Mouse (Mus musculus) cerebellum, postnatal 36 days (tissue): ENCODE results near the gene Dbp.

ENCODE experiments used
- DNase-seq, 2 experiments: peaks; one replicate each; pipeline ENCODE4 v3.0.0; 2021 to 2022; ENCODE audit warnings: mixed read lengths in 2 of 2

The Dbp gene

DNA sequence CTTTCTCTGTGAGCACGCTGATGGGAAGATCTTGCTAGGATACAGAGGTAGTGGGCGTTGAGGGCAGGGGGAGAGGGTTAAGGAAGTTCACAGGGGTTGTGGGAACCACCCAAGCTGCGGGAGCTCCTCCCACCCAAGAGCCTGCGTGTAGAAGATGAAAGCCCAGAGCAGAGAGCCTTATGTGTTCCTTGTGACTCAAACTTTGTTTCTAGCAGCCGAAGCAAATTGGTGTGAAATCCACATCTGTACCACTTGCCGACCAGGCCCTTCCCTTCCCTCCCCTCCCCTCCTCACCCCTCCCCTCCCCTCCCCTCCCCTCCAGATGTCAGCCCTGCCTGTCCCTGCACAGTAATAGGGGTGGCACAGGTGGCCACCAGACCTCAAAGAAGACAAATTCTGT lies 9.8 kb upstream of the Dbp start:
- no peak for DNase-seq

DNA sequence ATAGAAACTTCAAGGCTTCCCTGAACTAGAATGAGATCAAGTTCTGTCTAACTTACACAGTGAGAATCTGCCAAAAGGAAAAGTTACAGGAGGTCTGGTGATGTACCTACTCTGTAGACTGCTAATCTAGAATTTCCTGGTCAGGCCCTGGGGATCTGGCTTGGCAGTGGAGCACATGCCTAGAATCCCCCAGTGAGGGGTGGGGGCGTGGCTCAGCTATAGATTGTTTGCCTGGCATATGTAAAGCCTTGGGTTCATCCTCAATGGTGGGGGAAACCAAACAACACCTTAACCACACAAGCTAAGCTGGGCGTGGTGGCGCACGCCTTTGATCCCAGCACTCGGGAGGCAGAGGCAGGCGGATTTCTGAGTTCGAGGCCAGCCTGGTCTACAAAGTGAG lies 7.0 kb upstream of the Dbp start:
- DNase-seq, result no peak

- peak; percentile 55 to 61 for DNase-seq
These were observed 5.3 kb upstream of the Dbp start, which contains the start of gene Car11 for GRCm38 (mm10) chr7:45699523-45700141. TSS of gene Car11 (plus strand) at chr7:45699843.

DNA sequence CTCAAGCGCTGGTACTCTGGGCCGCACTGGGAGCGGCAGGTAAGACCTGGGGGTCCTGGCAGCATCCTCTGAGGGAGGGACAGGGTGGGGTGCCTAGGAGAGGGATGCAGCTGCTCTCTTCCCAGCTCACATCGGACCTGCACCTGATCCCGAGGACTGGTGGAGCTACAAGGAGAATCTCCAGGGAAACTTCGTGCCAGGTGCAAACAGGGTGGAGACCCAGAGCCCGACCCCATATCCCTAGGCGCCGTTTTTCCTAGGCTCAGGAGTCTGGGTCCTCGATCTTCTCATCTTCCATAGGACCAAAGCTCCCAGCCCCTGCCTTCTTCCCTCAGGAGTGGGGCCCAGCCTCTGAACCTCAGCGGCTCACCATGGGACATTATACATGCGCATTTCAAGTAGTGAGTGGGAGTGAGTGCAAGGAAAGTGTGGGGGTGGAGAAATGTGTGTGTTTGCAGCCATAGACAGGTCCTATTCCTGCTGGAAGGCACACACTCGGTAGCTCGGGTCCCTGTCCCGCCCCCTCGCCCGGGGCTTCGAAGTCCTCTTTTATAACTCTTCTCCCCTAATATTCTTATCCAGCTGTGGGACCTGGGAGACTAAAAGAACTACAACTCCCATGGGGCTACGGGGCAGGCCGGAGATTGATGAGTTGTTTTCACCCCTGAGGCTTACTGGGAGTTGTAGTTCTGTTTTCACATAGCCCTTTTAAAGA lies 4.4 kb upstream of the Dbp start:
- peak; percentile 76 to 81 for DNase-seq

- no peak for DNase-seq
These were observed 3.8 kb upstream of the Dbp start for GRCm38 (mm10) chr7:45701072-45701471.

GRCm38 (mm10) chr7:45701607-45702006 lies 3.3 kb upstream of the Dbp start:
- peak in 1 of 2 experiments; percentile 22 for DNase-seq

DNA sequence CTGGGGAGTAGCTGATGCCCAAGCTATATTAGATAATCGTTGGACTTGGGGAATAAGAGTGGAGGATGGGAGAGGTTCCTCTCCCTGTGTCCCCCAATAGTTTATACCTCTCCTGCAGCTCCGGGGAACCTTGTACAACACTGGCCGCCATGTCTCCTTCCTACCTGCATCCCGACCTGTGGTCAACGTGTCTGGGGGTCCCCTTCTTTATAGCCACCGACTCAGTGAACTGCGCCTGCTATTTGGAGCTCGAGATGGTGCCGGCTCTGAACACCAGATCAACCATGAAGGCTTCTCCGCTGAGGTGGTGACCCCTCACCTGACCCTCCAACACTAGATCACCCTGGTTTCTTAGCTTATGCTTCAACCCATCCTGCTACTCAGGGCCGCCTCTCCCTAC lies 2.6 kb upstream of the Dbp start:
- no peak for DNase-seq

- no peak for DNase-seq
These were observed 1.9 kb upstream of the Dbp start for GRCm38 (mm10) chr7:45702809-45703520.

DNA sequence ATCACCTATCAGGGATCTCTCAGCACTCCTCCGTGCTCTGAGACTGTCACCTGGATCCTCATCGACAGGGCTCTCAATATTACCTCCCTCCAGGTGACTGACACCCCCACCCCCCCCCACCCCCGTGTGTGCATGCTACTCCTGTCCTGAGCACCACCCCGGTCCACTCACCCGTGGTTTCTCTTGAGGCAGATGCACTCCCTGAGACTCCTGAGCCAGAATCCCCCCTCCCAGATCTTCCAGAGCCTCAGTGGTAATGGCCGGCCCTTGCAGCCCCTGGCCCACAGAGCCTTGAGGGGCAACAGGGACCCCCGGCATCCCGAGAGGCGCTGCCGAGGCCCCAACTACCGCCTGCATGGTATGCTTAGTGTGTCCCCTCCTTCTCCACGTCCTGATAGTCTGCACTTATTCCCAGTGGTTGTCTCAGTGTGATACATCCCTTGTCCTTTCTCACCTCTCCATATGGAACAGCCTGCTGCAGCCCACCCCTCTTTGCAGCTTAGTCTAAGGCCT lies 1.3 kb upstream of the Dbp start:
- peak in 1 of 2 experiments; percentile 43 for DNase-seq

DNA sequence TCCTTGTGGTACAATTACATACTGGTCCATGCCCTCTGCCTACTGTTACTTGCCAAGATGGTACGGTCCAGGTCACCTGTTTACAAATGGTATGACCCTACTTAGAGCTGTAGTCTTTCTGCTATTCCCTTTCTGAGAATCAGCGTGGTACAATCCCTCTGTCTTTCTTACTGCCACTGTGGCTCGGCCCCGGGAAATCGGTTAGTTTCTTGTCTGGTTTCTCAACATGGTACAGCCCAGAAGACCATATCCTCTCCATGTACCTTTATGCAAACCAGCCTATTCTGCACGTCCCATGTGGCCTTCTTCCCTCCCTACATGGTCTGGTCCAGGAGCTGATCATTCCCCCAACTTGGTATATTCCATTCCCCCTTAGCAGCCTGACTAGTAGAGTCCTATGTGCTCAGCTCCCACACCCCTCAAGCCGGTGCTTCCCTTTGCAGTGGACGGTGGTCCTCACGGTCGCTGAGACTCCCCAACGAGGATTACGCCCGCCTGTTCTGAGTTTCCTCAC lies 785 bp upstream of the Dbp start:
- DNase-seq, result peak; percentile 78 to 88

GRCm38 (mm10) chr7:45705443-45705864 lies 566 bp downstream of the Dbp start:
- DNase-seq, result no peak

DNA sequence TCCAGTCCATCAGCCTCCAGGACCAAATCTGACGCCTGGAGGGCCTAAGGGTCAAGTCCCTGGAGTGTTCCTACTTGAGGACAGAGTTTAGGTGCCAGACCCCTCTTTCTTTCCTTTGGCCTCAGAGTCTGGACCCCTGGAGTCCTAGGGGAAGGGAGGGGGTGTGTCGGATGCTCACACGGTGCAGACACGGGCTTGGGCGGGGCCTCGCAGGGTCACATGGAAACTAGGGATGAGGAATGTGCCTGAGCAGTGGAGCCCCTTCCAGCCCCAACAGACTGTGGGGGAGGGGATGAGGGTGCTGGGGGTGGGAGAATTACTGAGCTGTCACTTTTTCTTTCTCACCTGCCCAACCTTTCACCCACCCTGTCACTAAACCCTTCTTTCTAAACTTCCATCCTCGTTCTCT lies 989 bp downstream of the Dbp start:
- peak; percentile 78 to 86 for DNase-seq

DNA sequence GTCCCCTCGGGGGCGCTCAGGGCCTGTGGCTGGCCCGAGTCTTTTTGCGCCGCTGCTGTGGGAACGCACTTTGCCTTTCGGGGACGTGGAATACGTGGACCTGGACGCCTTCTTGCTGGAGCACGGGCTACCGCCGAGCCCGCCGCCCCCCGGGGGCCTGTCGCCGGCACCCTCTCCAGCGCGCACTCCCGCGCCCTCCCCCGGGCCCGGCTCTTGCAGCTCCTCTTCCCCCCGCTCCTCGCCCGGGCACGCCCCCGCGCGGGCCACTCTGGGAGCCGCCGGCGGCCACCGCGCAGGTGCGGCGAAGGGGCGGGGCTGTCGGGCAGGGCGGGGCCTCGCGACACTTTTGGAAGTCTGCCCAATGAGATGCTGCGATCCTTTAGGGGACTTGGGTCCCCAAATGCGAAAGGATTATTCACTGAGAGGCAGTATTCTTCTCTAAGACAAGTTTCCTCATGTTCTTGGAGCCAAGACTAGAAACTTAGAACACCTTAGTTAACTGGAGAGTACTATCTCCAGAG lies 1.9 kb downstream of the Dbp start:
- DNase-seq, result peak; percentile 81 to 91

GRCm38 (mm10) chr7:45707375-45707967 lies 2.6 kb downstream of the Dbp start:
- DNase-seq, result peak; percentile 97

DNA sequence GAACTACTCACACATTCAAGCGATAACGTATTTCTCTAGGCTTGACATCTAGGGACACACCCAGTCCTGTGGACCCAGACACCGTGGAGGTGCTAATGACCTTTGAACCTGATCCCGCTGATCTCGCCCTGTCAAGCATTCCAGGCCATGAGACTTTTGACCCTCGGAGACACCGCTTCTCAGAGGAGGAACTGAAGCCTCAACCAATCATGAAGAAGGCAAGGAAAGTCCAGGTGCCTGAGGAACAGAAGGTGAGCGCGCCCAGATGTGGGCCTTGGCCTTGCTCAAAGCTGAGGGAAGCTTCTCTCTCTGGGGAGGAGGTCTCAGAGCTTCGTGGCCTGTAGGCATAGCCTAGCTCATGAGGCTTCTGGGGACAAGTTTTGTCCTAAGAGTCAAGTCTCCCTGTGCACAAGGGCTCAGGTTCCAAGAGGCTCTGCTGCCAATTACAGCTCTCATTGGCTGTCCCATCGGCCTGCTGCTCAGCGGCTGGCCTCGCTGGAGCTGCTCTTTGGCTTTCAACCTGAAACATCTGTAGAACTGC lies 3.4 kb downstream of the Dbp start:
- peak in 1 of 2 experiments; percentile 37 for DNase-seq

DNA sequence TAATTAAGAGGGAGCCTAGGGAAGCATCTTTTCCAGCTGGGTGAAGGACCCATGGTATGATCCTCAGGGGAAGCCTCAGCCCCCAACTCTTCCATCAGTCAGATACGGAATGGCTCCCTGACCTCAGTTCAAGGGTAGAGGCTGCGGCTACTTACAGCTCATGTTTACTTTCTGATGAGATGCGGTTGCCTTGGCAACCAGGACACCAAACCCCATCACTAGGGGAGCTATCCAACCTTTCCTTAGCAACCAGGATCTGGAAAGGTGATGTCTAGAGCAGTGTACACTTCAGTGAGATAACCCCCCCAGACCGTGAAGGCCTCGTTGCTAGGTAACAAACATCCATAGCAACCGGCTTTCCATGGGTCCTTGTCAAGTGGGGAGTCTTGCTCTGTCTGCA lies 4.1 kb downstream of the Dbp start:
- no peak for DNase-seq

DNA sequence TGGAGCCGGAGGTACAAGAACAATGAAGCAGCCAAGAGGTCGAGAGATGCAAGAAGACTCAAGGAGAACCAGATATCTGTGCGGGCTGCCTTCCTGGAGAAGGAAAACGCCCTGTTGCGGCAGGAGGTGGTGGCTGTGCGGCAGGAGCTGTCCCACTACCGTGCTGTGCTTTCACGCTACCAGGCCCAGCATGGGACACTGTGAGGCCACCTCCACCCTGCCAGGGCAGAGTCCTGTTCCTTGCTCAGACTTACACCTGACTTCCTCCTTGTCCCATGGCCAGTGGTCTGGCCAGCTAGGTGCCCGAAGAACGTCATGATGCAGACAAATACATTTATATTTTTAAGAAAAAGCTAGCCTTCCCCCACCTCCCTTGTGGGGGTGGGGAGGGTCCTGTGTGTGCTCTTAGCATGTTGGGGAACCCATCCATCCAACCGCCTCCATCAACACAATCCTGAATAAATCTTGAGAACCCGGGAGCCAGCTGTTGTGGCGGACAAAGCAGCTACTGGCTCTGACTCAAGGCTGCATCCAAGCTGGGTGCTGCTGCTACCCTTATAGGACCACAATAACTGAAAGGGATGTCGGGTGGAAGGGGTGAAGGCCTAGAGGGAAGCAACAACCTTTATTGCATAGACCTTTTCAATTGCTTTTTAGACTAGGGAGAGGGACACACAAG lies 4.9 kb downstream of the Dbp start:
- no peak for DNase-seq

GRCm38 (mm10) chr7:45710477-45711191 lies 5.7 kb downstream of the Dbp start:
- DNase-seq, result no peak

DNA sequence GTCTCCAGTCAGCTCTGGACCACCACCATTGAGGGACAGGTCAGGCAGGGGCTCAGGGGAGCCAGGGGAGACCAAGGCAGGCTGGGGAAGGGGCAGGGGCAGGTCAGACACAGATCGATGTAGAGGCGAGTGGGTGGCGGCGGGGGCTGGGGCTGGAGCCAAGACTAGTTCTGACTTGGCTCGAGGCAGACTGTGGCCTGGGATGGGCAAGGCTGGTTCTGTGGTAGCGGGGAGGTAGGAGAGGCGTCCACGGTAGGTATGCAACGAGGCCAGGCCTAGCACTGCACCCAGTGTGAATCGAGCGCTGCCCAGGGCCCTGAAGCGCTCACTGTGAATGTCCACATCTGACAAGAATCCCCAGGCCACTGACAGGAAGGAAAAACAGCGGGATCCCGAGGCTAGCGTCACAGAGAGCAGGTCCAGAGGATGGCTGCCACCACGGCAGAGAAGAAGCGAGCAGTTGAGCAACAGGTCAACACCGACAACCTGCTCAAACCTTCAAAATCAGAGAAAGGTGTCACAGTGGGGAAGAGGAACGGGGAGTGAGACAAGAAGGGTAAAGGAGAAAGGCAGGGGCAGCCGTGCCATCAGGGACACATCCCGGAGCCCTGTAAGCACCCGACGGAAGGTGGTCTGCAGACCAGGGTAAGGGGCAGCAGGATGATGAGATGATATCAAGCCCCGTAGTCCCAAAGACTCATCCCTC lies 6.6 kb downstream of the Dbp start:
- peak; percentile 20 to 22 for DNase-seq

DNA sequence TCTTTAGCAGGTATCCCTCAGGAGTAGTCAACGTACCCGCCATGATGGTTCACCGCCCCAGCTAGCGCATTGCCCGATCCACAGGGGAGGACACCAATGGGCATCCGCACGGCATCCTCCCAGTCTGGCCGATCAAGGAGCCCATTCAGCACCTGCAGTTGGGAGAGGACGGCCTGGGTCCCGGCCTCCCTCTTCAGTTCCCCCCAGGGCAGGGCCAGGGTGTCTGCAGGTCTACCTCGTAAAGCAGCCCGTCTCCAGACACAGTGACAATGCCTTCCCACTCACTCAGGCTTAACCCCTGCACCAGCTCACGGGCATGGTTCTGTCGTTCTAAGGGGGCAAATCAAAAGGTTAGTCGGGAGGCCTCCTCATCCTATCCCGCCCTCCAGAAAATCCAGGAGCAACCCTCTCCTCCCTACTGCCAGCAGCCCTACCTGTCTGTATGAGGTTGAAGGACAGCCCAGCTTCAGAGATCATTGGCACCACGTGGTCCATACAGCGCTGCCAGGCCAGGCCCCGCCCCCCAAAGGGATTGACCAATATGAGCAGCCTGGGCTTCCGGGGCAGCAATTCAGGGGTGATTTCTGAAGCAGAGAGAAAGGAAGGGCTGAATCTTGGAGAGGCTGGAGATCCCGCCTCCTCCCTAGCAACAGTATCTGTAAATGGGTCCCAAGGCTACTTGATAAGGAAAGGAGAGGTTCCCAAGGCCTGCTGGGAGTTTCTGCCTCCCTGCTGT lies 7.3 kb downstream of the Dbp start:
- DNase-seq, result peak; percentile 22 to 44
